Mouse (Mus musculus): ENCODE data around the gene Npb. TPM values are rescaled to one million over a fixed set of nuclear protein-coding genes. Genes with fewer than 3 reads are reported as not detected.

The Npb gene
- total RNA-seq, 2 experiments from 2014 or later: 2.4 to 2.5 TPM

- no peak for DNase-seq
Observed at GRCm38 (mm10) chr11:120615606-120616203, 7.4 kb downstream of the Npb start.

- no peak for DNase-seq
Observed at GRCm38 (mm10) chr11:120616617-120617294, 8.5 kb downstream of the Npb start.

GRCm38 (mm10) chr11:120617519-120618112, 9.3 kb downstream of the Npb start, which contains the start of gene Pcyt2:
Gene Pcyt2, minus strand, starts transcription at chr11:120617936.
- DNase-seq: peak; percentile 92

- no peak for DNase-seq
Observed at GRCm38 (mm10) chr11:120618619-120619535, 10.6 kb downstream of the Npb start.

GRCm38 (mm10) chr11:120620195-120620594, 11.9 kb downstream of the Npb start:
- DNase-seq: no peak

GRCm38 (mm10) chr11:120622805-120623204, 14.5 kb downstream of the Npb start:
- no peak for DNase-seq

- peak; percentile 78 for DNase-seq
Observed at GRCm38 (mm10) chr11:120623961-120624679, 15.8 kb downstream of the Npb start.

- peak; percentile 87 for DNase-seq
Observed at GRCm38 (mm10) chr11:120624680-120625111, 16.4 kb downstream of the Npb start.

- no peak for DNase-seq
Observed at GRCm38 (mm10) chr11:120625152-120625775, 17.0 kb downstream of the Npb start, which contains the start of gene Sirt7. Gene Sirt7, minus strand, starts transcription at chr11:120625240.

- DNase-seq: no peak
Observed at GRCm38 (mm10) chr11:120626785-120627467, 18.6 kb downstream of the Npb start.

GRCm38 (mm10) chr11:120627468-120628300, 19.4 kb downstream of the Npb start:
- DNase-seq: no peak

- no peak for DNase-seq
Observed at GRCm38 (mm10) chr11:120628601-120629340, 20.5 kb downstream of the Npb start.

- no peak for DNase-seq
Observed at GRCm38 (mm10) chr11:120629341-120629730, 21.1 kb downstream of the Npb start.

- DNase-seq: peak; percentile 65
Observed at GRCm38 (mm10) chr11:120629911-120630310, 21.6 kb downstream of the Npb start.

GRCm38 (mm10) chr11:120630401-120630871, 22.2 kb downstream of the Npb start:
- DNase-seq: no peak

GRCm38 (mm10) chr11:120630881-120631725, 22.8 kb downstream of the Npb start:
- DNase-seq: no peak

- no peak for DNase-seq
Observed at GRCm38 (mm10) chr11:120631726-120632448, 23.6 kb downstream of the Npb start.
